Mouse (Mus musculus) megakaryocyte, embryonic 14.5 days (primary cell): Measurements from ENCODE around the gene Zfp770. TPM values are rescaled to one million over a fixed set of nuclear protein-coding genes. Genes with fewer than 3 reads are reported as not detected.

Experiments
- H3K27me3 ChIP-seq: replicated peaks from 2 replicates; pipeline ENCODE3; 2012; ENCODE audit warnings: inconsistent platforms
- H3K36me3 ChIP-seq: replicated peaks from 2 replicates; pipeline ENCODE3; 2012; ENCODE audit warnings: low read length, inconsistent platforms, mixed read lengths
- H3K4me1 ChIP-seq: 2 replicates; pipeline ENCODE4 v1.6.1; 2012; ENCODE audit warnings: inconsistent platforms
- H3K4me3 ChIP-seq: replicated peaks from 2 replicates; pipeline ENCODE3; 2012; ENCODE audit warnings: moderate library complexity, mild to moderate bottlenecking, inconsistent platforms
- H3K9me3 ChIP-seq: 2 replicates; pipeline ENCODE4 v1.6.1; 2012; ENCODE audit warnings: inconsistent platforms
- FLI1 ChIP-seq: IDR thresholded peaks from 2 replicates; pipeline ENCODE4 v1.6.1; 2012; ENCODE audit warnings: low read length, inconsistent platforms, mixed read lengths
- GATA1 ChIP-seq: IDR thresholded peaks from 3 replicates; pipeline ENCODE4 v1.6.1; 2012; ENCODE audit warnings: mixed read lengths, low read length, inconsistent platforms, borderline replicate concordance
- polyA plus RNA-seq: library from polyadenylated mRNA; stranded (reverse); fragments of >175 nt; gene quantifications from 2 replicates; pipeline ENCODE4 v1.2.3, GENCODE M21; 2012; ENCODE audit warnings: low replicate concordance; ENCODE audit not compliant: insufficient read depth

Zfp770 gene
- polyA plus RNA-seq, 1 experiment = 0.06 TPM

GRCm38 (mm10) chr2:114144915-114145314 is 56.4 kb downstream of the Zfp770 start:
- no peaks in the 10 kb centered on the region for H3K4me1 ChIP-seq
- H3K9me3 ChIP-seq = no peaks in the 10 kb centered on the region
- H3K4me3 ChIP-seq = no peak overlapping the region
- no peak for TF ChIP-seq FLI1
- TF ChIP-seq GATA1 = no peak
- no peaks in the 10 kb centered on the region for H3K27me3 ChIP-seq
- H3K36me3 ChIP-seq = peaks cover 97% of the 10 kb centered on the region

- no peaks in the 10 kb centered on the region for H3K9me3 ChIP-seq
- H3K4me1 ChIP-seq = no peaks in the 10 kb centered on the region
- TF ChIP-seq GATA1 = no peak
- H3K27me3 ChIP-seq = no peaks in the 10 kb centered on the region
- peaks cover 96% of the 10 kb centered on the region for H3K36me3 ChIP-seq
- H3K4me3 ChIP-seq = no peak overlapping the region
Observed at GRCm38 (mm10) chr2:114143842-114144241, 57.4 kb downstream of the Zfp770 start.

Other genes starting within 250 kb of the Zfp770 start
- gene Gjd2, start 187.8 kb downstream of the Zfp770 start, polyA plus RNA-seq = 0.77 TPM in 1 of 2 replicates, not detected in the other
- gene Actc1, start 147.9 kb downstream of the Zfp770 start, polyA plus RNA-seq = not detected in 2 replicates
- 1.2 and 2.8 TPM in 2 replicates for gene Aqr, start 14.4 kb downstream of the Zfp770 start, polyA plus RNA-seq